Mouse (Mus musculus) lung, postnatal 0 days (tissue): ENCODE measurements at regions not wholly inside any gene's neighbourhood (a gene's known extent, or its start where the extent isn't known, plus 50 kb on each side); places are given as distances from the start of the nearest gene placed in this dataset.

Source experiments
- ATAC-seq: fragments of 200-750 bp; cut with Nextera tagmentation; 2 replicates; pipeline ENCODE4 v1.8.0; 2017; ENCODE audit warnings: moderate library complexity
- DNase-seq: peaks from one replicate; pipeline ENCODE4 v3.0.0-alpha.2; 2016; ENCODE audit warnings: low spot score
- H3K27ac ChIP-seq: fragments of 300-500 bp; sonication (generic); 2 replicates; pipeline ENCODE4 v1.5.1; 2014; ENCODE audit warnings: antibody characterized with exemption, mild to moderate bottlenecking, low read length, mixed read lengths
- H3K27me3 ChIP-seq: fragments of 300-500 bp; sonication (generic); replicated peaks from 2 replicates; pipeline ENCODE4 v1.6.1; 2014; ENCODE audit warnings: low read length, mixed read lengths; ENCODE audit not compliant: insufficient read depth
- H3K36me3 ChIP-seq: fragments of 300-500 bp; sonication (generic); 2 replicates; pipeline ENCODE4 v1.6.1; 2014; ENCODE audit warnings: low read length, mixed read lengths; ENCODE audit not compliant: insufficient read depth
- H3K4me1 ChIP-seq: fragments of 300-500 bp; sonication (generic); 2 replicates; pipeline ENCODE4 v1.6.1; 2014; ENCODE audit warnings: antibody characterized with exemption, low read depth, low read length, mixed read lengths; ENCODE audit not compliant: insufficient read depth
- H3K4me2 ChIP-seq: fragments of 300-500 bp; sonication (generic); replicated peaks from 2 replicates; pipeline ENCODE4 v1.6.1; 2014; ENCODE audit warnings: low read depth, mild to moderate bottlenecking, low read length, moderate library complexity, mixed read lengths
- H3K4me3 ChIP-seq: fragments of 300-500 bp; sonication (generic); 2 replicates; pipeline ENCODE4 v1.5.1; 2014; ENCODE audit warnings: low read depth, low read length
- H3K9ac ChIP-seq: fragments of 300-500 bp; sonication (generic); replicated peaks from 2 replicates; pipeline ENCODE4 v1.6.1; 2014; ENCODE audit warnings: low read depth, mild to moderate bottlenecking
- H3K9me3 ChIP-seq: fragments of 300-500 bp; sonication (generic); 2 replicates; pipeline ENCODE4 v1.6.1; 2016; ENCODE audit warnings: low read length, mixed read lengths
- CTCF ChIP-seq: IDR thresholded peaks from 2 replicates; pipeline ENCODE4 v1.5.1; 2016; ENCODE audit warnings: antibody characterized with exemption, mild to moderate bottlenecking
- EP300 ChIP-seq: IDR thresholded peaks from 2 replicates; pipeline ENCODE4 v1.6.1; 2016; ENCODE audit warnings: antibody characterized with exemption, mild to moderate bottlenecking, control low read depth
- WGBS: fragments of 180-500 bp; shearing (Covaris S2); extraction: QIAGEN DNeasy Blood & Tissue Kit; methylation state at CpG from one replicate; pipeline ENCODE4 v1.1.7; 2014; 5-methylcytosine and 5-hydroxymethylcytosine counted together

DNA sequence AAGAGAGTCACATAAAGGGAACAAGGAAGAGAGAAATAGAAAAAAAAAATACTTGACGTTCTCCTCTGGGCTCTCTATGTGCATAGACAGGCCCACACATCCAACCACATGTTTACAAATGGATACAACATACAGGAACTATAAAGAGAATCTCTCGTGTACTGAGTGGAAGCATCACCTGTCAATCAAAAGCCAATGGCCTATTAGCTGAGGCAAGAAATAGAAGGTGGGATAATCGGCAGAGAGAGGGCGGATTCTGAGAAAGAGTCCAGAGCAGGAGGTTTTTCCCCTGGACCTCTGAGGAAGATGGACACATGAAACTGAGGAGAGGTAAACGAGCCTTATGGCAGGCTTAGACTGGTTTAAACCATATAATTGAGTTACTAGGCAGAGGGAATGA lies 434.7 kb upstream of the Pmfbp1 start:
- Histone ChIP-seq H3K9ac (no peak overlapping the region), H3K36me3 (no peaks in the 10 kb centered on the region), H3K4me3 (no peak overlapping the region), H3K9me3 (no peaks in the 10 kb centered on the region), H3K27me3 (no peaks in the 10 kb centered on the region), H3K27ac (no peak overlapping the region), H3K4me1 (no peaks in the 10 kb centered on the region), H3K4me2 (no peak overlapping the region)
- ATAC-seq (no peak), DNase-seq (no peak)
- 79% methylated on average over 5 of the region's 5 CpGs for WGBS
- no peak for TF ChIP-seq CTCF
- no peak for TF ChIP-seq EP300

DNA sequence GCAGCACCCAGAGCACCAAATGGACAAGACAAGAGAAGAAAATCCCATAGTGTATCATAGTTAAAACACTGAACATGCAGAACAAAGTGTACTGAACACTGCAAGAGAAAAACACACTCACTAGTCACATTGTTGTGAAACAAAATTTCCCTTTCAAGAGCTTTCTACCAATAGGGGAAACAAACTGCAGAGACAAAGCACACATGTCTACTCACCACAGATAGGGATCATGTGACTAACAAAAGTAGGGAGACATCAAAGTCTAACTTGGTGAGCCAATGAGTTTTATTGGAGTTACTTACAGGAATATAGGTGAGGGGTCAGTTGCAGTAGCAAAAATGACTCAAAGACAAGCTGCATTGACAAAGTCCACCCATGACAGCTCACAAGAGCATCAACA lies 431.5 kb upstream of the Pmfbp1 start:
- no peaks in the 10 kb centered on the region for H3K4me1 ChIP-seq
- H3K27ac ChIP-seq = no peak overlapping the region
- ATAC-seq = no peak
- H3K9me3 ChIP-seq = no peaks in the 10 kb centered on the region
- no peaks in the 10 kb centered on the region for H3K27me3 ChIP-seq
- no peak overlapping the region for H3K9ac ChIP-seq
- no peak for DNase-seq
- no peak overlapping the region for H3K4me2 ChIP-seq
- H3K36me3 ChIP-seq = no peaks in the 10 kb centered on the region
- H3K4me3 ChIP-seq = no peak overlapping the region
- no peak for TF ChIP-seq CTCF
- TF ChIP-seq EP300 = no peak

DNA sequence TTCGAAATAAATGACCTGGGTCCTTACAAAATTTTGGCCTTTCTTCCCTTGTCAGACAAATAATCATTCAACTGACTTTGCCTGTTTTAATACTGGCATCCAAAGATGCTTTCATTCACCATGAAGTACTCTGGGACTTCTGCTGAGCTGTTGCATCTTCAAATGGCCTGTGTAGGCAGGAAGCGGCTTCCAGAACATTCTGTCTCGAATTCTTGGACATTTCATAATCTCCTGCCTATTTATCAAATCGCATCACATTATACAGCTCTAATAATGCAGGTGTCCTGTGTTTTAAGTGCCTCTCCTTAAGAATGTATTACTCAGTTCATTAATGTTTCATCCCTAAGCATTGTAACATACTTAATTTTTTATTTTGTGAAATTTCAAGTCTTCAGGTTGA lies 420.1 kb upstream of the Pmfbp1 start:
- no peak overlapping the region for H3K9ac ChIP-seq
- no peak overlapping the region for H3K4me2 ChIP-seq
- no peak overlapping the region for H3K27ac ChIP-seq
- H3K9me3 ChIP-seq = no peaks in the 10 kb centered on the region
- TF ChIP-seq CTCF = no peak
- peak; percentile 69 for TF ChIP-seq EP300
- ATAC-seq (0 out of 2 replicates have a peak, but pooled peaks have one; percentile 28), DNase-seq (peak; percentile 53)
- no peaks in the 10 kb centered on the region for H3K27me3 ChIP-seq
- H3K4me3 ChIP-seq = no peak overlapping the region
- 0 out of 2 replicates have a peak, but pooled peaks cover 3% of the 10 kb centered on the region for H3K4me1 ChIP-seq
- WGBS = 79% methylated on average over 4 of the region's 4 CpGs
- H3K36me3 ChIP-seq = no peaks in the 10 kb centered on the region

DNA sequence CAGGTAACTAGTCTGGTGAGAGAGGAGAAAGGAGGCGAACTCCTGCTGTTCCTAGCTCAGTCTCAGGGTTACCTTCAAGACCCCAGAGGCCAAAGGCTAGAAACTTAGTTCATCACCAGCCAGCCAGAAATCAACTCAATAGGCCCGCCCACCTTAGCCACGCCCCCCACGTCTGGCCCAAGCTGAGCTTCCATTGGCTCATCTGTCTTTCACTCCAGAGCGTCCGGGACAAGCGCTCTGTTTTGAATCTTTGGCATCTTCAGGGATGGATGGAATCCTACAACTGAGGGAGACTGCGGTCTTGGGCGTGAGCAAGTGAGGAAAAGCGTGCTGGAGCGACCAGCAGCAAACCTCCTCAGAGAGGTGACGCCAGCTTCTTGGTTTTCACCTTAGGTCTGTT lies 418.8 kb upstream of the Pmfbp1 start:
- Histone ChIP-seq H3K27ac (no peak overlapping the region), H3K4me3 (no peak overlapping the region), H3K9me3 (no peaks in the 10 kb centered on the region), H3K36me3 (no peaks in the 10 kb centered on the region), H3K4me2 (peak overlapping the region; percentile 36), H3K27me3 (no peaks in the 10 kb centered on the region), H3K9ac (no peak overlapping the region), H3K4me1 (0 out of 2 replicates have a peak, but pooled peaks cover 3% of the 10 kb centered on the region)
- ATAC-seq = peak; percentile 35; the same call in 1 of the 2 replicates
- no peak for TF ChIP-seq CTCF
- TF ChIP-seq EP300 = no peak
- peak; percentile 22 for DNase-seq
- 15% methylated on average over 12 of the region's 12 CpGs for WGBS

DNA sequence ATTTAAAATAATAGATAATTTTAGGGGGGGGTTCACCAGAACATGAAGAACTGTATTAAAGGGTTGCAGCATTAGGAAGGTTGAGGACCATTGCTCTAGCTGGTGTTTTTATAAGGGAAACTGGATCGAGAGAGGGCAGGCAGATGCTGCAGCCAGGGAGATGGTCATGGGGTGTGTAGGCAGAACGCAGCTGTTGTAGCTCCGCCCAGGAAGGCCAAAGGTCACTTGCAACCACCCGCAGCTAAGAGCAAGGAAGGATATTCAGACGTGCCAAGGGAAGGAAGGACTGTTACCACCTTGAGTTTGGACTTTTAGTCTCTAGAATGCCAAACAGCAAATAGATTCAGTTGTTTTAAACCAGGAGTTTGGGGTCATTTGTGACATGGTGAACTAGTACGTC lies 414.6 kb upstream of the Pmfbp1 start:
- no peak overlapping the region for H3K4me2 ChIP-seq
- WGBS = 46% methylated on average over 6 of the region's 6 CpGs
- H3K4me3 ChIP-seq = no peak overlapping the region
- no peak overlapping the region for H3K9ac ChIP-seq
- no peaks in the 10 kb centered on the region for H3K9me3 ChIP-seq
- no peak for ATAC-seq
- no peak for DNase-seq
- TF ChIP-seq EP300 (no peak), CTCF (no peak)
- no peaks in the 10 kb centered on the region for H3K27me3 ChIP-seq
- no peak overlapping the region for H3K27ac ChIP-seq
- H3K36me3 ChIP-seq = no peaks in the 10 kb centered on the region
- H3K4me1 ChIP-seq = 0 out of 2 replicates have a peak, but pooled peaks cover 3% of the 10 kb centered on the region

DNA sequence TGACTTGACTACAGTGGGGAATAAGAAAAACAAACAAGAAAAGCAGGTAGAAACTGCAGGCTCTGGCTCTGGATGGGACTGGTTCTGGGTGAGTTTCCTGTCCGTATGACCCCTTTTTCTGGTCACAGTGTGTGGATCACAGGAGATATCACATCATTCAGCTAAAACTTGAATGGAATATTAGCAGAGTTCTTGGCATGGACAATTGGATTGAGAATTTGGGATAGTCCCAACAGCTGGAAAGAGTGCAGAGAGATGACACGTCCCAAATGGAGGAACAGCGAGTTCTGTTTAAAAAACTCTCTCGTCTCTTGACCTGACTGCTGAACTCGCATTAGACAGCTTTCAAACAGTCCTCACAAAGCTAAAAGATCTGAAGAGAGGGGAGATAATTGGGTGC lies 412.5 kb upstream of the Pmfbp1 start:
- Histone ChIP-seq H3K9ac (no peak overlapping the region), H3K4me3 (no peak overlapping the region), H3K4me2 (no peak overlapping the region), H3K4me1 (no peaks in the 10 kb centered on the region), H3K36me3 (no peaks in the 10 kb centered on the region), H3K27ac (no peak overlapping the region), H3K27me3 (no peaks in the 10 kb centered on the region), H3K9me3 (no peaks in the 10 kb centered on the region)
- TF ChIP-seq CTCF = no peak
- peak; percentile 58 for TF ChIP-seq EP300
- DNase-seq (peak; percentile 83), ATAC-seq (peak; percentile 85)
- whole genome bisulfite sequencing = 42% methylated on average over 5 of the region's 5 CpGs

DNA sequence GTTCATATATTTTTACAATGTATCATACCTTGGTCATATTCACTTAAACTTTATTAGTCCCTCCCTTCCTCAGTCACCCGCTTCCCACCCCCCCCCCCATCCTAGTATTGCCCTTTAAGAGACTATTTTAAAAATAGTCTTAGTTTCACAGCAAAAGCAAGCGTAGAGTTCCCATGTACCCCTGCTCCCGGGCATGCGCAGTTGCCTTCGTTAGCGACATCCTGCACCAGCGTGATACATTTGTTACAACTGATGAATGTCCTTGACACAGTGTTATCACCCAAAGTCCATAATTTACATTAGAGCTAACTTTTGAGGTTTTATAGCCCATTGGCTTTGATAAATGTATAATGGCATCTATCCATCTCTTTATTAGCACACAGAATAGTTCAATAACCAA lies 408.7 kb upstream of the Pmfbp1 start:
- no peak overlapping the region for H3K4me3 ChIP-seq
- DNase-seq (no peak), ATAC-seq (no peak)
- H3K36me3 ChIP-seq = no peaks in the 10 kb centered on the region
- H3K4me2 ChIP-seq = no peak overlapping the region
- H3K27ac ChIP-seq = no peak overlapping the region
- no peaks in the 10 kb centered on the region for H3K27me3 ChIP-seq
- H3K9me3 ChIP-seq = no peaks in the 10 kb centered on the region
- H3K9ac ChIP-seq = no peak overlapping the region
- no peaks in the 10 kb centered on the region for H3K4me1 ChIP-seq
- TF ChIP-seq EP300 (no peak), CTCF (no peak)
- WGBS = 90% methylated on average over 7 of the region's 7 CpGs
